Mouse (Mus musculus) liver, postnatal 0 days (tissue): ENCODE measurements at regions not wholly inside any gene's neighbourhood (a gene's known extent, or its start where the extent isn't known, plus 50 kb on each side); places are given as distances from the start of the nearest gene placed in this dataset. TPM values are rescaled to one million over a fixed set of nuclear protein-coding genes. Genes with fewer than 3 reads are reported as not detected.

Experiments used
- ATAC-seq: fragments of 200-750 bp; cut with Nextera tagmentation; 2 replicates; pipeline ENCODE4 v1.8.0; 2017; ENCODE audit warnings: mild to moderate bottlenecking, moderate library complexity
- DNase-seq: peaks from one replicate; pipeline ENCODE4 v3.0.0-alpha.2; 2016
- H3K27ac ChIP-seq: fragments of 300-500 bp; sonication (generic); 2 replicates; pipeline ENCODE4 v1.5.1; 2014; ENCODE audit warnings: antibody characterized with exemption, moderate library complexity, mild to moderate bottlenecking, low read depth
- H3K27me3 ChIP-seq: fragments of 300-500 bp; sonication (generic); 2 replicates; pipeline ENCODE4 v1.6.1; 2014; ENCODE audit warnings: low read length, control low read depth, mixed read lengths; ENCODE audit not compliant: insufficient read depth
- H3K36me3 ChIP-seq: fragments of 300-500 bp; sonication (generic); replicated peaks from 2 replicates; pipeline ENCODE4 v1.6.1; 2014; ENCODE audit warnings: mild to moderate bottlenecking, control low read depth, low read length, moderate library complexity, mixed read lengths; ENCODE audit not compliant: insufficient read depth
- H3K4me1 ChIP-seq: fragments of 300-500 bp; sonication (generic); 2 replicates; pipeline ENCODE4 v1.6.1; 2014; ENCODE audit warnings: antibody characterized with exemption, mild to moderate bottlenecking, control low read depth; ENCODE audit not compliant: insufficient read depth
- H3K4me2 ChIP-seq: fragments of 300-500 bp; sonication (generic); 2 replicates; pipeline ENCODE4 v1.6.1; 2014; ENCODE audit warnings: low read depth, mild to moderate bottlenecking, low read length, moderate library complexity, mixed read lengths
- H3K4me3 ChIP-seq: fragments of 300-500 bp; sonication (generic); 2 replicates; pipeline ENCODE4 v1.5.1; 2014; ENCODE audit warnings: low read depth, low read length
- H3K9ac ChIP-seq: fragments of 300-500 bp; sonication (generic); replicated peaks from 2 replicates; pipeline ENCODE4 v1.6.1; 2014; ENCODE audit warnings: mild to moderate bottlenecking, moderate library complexity
- H3K9me3 ChIP-seq: fragments of 300-500 bp; sonication (generic); 2 replicates; pipeline ENCODE4 v1.6.1; 2016; ENCODE audit warnings: mild to moderate bottlenecking, control low read depth, low read length, mixed read lengths
- CTCF ChIP-seq: sonication (generic); IDR thresholded peaks from 2 replicates; pipeline ENCODE4 v1.5.1; 2016; ENCODE audit warnings: antibody characterized with exemption, low read depth
- EP300 ChIP-seq: IDR thresholded peaks from 2 replicates; pipeline ENCODE4 v1.6.1; 2016; ENCODE audit warnings: antibody characterized with exemption, low read depth, mild to moderate bottlenecking
- WGBS: fragments of 180-500 bp; shearing (Covaris S2); extraction: QIAGEN DNeasy Blood & Tissue Kit; methylation state at CpG from one replicate; pipeline ENCODE4 v1.1.7; 2014; ENCODE audit not compliant: insufficient replicate concordance; 5-methylcytosine and 5-hydroxymethylcytosine counted together
- microRNA-seq: library from miRNA; unstranded; fragments of <30 nt; microRNA quantifications from one replicate; pipeline ENCODE4, GENCODE M21; 2016

- Histone ChIP-seq H3K36me3 (no peaks in the 10 kb centered on the region), H3K4me2 (no peak overlapping the region), H3K4me1 (no peaks in the 10 kb centered on the region), H3K27ac (no peak overlapping the region), H3K9ac (no peak overlapping the region), H3K4me3 (no peak overlapping the region), H3K9me3 (no peaks in the 10 kb centered on the region), H3K27me3 (no peaks in the 10 kb centered on the region)
- no peak for DNase-seq
- no peak for ATAC-seq
- no peak for TF ChIP-seq CTCF
- no peak for TF ChIP-seq EP300
- 82% methylated on average over 14 of the region's 14 CpGs for WGBS
These were observed 61.5 kb upstream of the Nrp1 start for GRCm38 (mm10) chr8:128296728-128297380.

- no peaks in the 10 kb centered on the region for H3K9me3 ChIP-seq
- H3K4me3 ChIP-seq, result no peak overlapping the region
- ATAC-seq (no peak), DNase-seq (no peak)
- no peaks in the 10 kb centered on the region for H3K27me3 ChIP-seq
- H3K36me3 ChIP-seq, result no peaks in the 10 kb centered on the region
- no peak overlapping the region for H3K27ac ChIP-seq
- no peak overlapping the region for H3K4me2 ChIP-seq
- TF ChIP-seq EP300 (no peak), CTCF (no peak)
- 32% methylated on average over 2 of the region's 2 CpGs for WGBS
- H3K9ac ChIP-seq, result no peak overlapping the region
- no peaks in the 10 kb centered on the region for H3K4me1 ChIP-seq
These were observed 56.1 kb upstream of the Nrp1 start for GRCm38 (mm10) chr8:128302322-128302721.

Small RNA genes lying in the stretch of these regions (microRNA-seq; reads per million reads assigned to microRNA genes)
- not detected for gene Mir21c
